Mouse (Mus musculus): ENCODE data around the gene Numb. TPM values are rescaled to one million over a fixed set of nuclear protein-coding genes. Genes with fewer than 3 reads are reported as not detected.

The Numb gene
- polyA plus RNA-seq, 1 experiment, result 15.1 TPM

- no peak for TF ChIP-seq CTCF (IDR thresholded peaks at IDR 0.05; ENCODE audit: control insufficient read depth, insufficient read depth, low read length)
- no peak for TF ChIP-seq POLR2A (IDR thresholded peaks at IDR 0.05; ENCODE audit: borderline replicate concordance, control insufficient read depth, low read depth, low read length)
- WGBS, result 21% methylated on average over 2 of the region's 2 CpGs
- Histone ChIP-seq H3K4me1 (ENCODE audit: control insufficient read depth, insufficient read depth, low read length) (no peaks in the 10 kb centered on the region), H3K27ac (ENCODE audit: control insufficient read depth, insufficient read depth, low read depth, low read length, poor library complexity) (no peak overlapping the region), H3K4me3 (replicated peaks; ENCODE audit: control insufficient read depth, low read depth, low read length) (no peak overlapping the region)
Measured at GRCm38 (mm10) chr12:83752495-83752894, 169.2 kb downstream of the Numb start.

- Histone ChIP-seq H3K27ac (ENCODE audit: control insufficient read depth, insufficient read depth, low read depth, low read length, poor library complexity) (no peak overlapping the region), H3K4me1 (ENCODE audit: control insufficient read depth, insufficient read depth, low read length) (no peaks in the 10 kb centered on the region), H3K4me3 (replicated peaks; ENCODE audit: control insufficient read depth, low read depth, low read length) (no peak overlapping the region)
- TF ChIP-seq CTCF (IDR thresholded peaks at IDR 0.05; ENCODE audit: control insufficient read depth, insufficient read depth, low read length) (no peak), POLR2A (IDR thresholded peaks at IDR 0.05; ENCODE audit: borderline replicate concordance, control insufficient read depth, low read depth, low read length) (no peak)
- 82% methylated on average over 1 of the region's 1 CpGs for WGBS
Measured at GRCm38 (mm10) chr12:83749186-83749585, 172.5 kb downstream of the Numb start.

Other genes starting within 250 kb of the Numb start
- gene Psen1, start 233.8 kb downstream of the Numb start, polyA plus RNA-seq (2011; ENCODE audit: insufficient read depth, insufficient read length, low replicate concordance, missing spikeins), result 15.1 and 40.3 TPM in 2 replicates
- 0.23 and 0.65 TPM in 2 replicates for gene Papln, start 158.3 kb downstream of the Numb start, polyA plus RNA-seq (2011; ENCODE audit: insufficient read depth, insufficient read length, low replicate concordance, missing spikeins)
- 7.0 and 15.2 TPM in 2 replicates for gene Riox1, start 28.7 kb upstream of the Numb start, polyA plus RNA-seq (2011; ENCODE audit: insufficient read depth, insufficient read length, low replicate concordance, missing spikeins)
- not detected in 2 replicates for gene Heatr4, start 62.9 kb upstream of the Numb start, polyA plus RNA-seq (2011; ENCODE audit: insufficient read depth, insufficient read length, low replicate concordance, missing spikeins)
- gene Acot2, start 65.9 kb upstream of the Numb start, polyA plus RNA-seq (2011; ENCODE audit: insufficient read depth, insufficient read length, low replicate concordance, missing spikeins), result 1.2 and 3.5 TPM in 2 replicates
- 4.9 and 15.5 TPM in 2 replicates for gene Acot1, start 87.6 kb upstream of the Numb start, polyA plus RNA-seq (2011; ENCODE audit: insufficient read depth, insufficient read length, low replicate concordance, missing spikeins)
- 0.32 and 2.4 TPM in 2 replicates for gene Acot4, start 116.4 kb upstream of the Numb start, polyA plus RNA-seq (2011; ENCODE audit: insufficient read depth, insufficient read length, low replicate concordance, missing spikeins)
- gene Gm49366, start 117.0 kb upstream of the Numb start, polyA plus RNA-seq (2011; ENCODE audit: insufficient read depth, insufficient read length, low replicate concordance, missing spikeins), result not detected in 2 replicates
- not detected in 2 replicates for gene Acot3, start 130.2 kb upstream of the Numb start, polyA plus RNA-seq (2011; ENCODE audit: insufficient read depth, insufficient read length, low replicate concordance, missing spikeins)
- not detected in 2 replicates for gene Acot5, start 147.4 kb upstream of the Numb start, polyA plus RNA-seq (2011; ENCODE audit: insufficient read depth, insufficient read length, low replicate concordance, missing spikeins)
- 0.62 and 0.75 TPM in 2 replicates for gene Acot6, start 178.7 kb upstream of the Numb start, polyA plus RNA-seq (2011; ENCODE audit: insufficient read depth, insufficient read length, low replicate concordance, missing spikeins)
- 0.60 and 1.7 TPM in 2 replicates for gene Dnal1, start 192.4 kb upstream of the Numb start, polyA plus RNA-seq (2011; ENCODE audit: insufficient read depth, insufficient read length, low replicate concordance, missing spikeins)
- 1.8 and 2.8 TPM in 2 replicates for gene Pnma1, start 226.6 kb upstream of the Numb start, polyA plus RNA-seq (2011; ENCODE audit: insufficient read depth, insufficient read length, low replicate concordance, missing spikeins)

All from bone marrow, adult 2 months (tissue).